Mouse (Mus musculus): ENCODE results near the gene Fn3krp. TPM values are rescaled to one million over a fixed set of nuclear protein-coding genes. Genes with fewer than 3 reads are reported as not detected.

The Fn3krp gene
- polyA plus RNA-seq, 1 experiment from 2014 or later: 6.3 TPM

GRCm38 (mm10) chr11:121467408-121467807, 46.2 kb downstream of the Fn3krp start:
- no peaks in the 10 kb centered on the region for H3K9me3 ChIP-seq (ENCODE audit: control insufficient read depth, low read length)
- no peak overlapping the region for H3K9ac ChIP-seq (ENCODE audit: low read depth, low read length)
- H3K4me2 ChIP-seq (replicated peaks; ENCODE audit: low read depth, low read length): no peak overlapping the region
- ATAC-seq (ENCODE audit: low FRiP score, low TSS enrichment): no peak
- H3K4me1 ChIP-seq (ENCODE audit: control insufficient read depth, insufficient read depth, low read length): no peaks in the 10 kb centered on the region
- WGBS: 94% methylated on average over 6 of the region's 6 CpGs
- H3K4me3 ChIP-seq (ENCODE audit: low read length): no peak overlapping the region
- peaks cover 7% of the 10 kb centered on the region for H3K36me3 ChIP-seq (ENCODE audit: control insufficient read depth, insufficient read depth, low read length)
- no peak overlapping the region for H3K27ac ChIP-seq (ENCODE audit: low read depth, low read length)
- H3K27me3 ChIP-seq (ENCODE audit: control insufficient read depth, insufficient read depth, low read length): no peaks in the 10 kb centered on the region

GRCm38 (mm10) chr11:121474831-121475230, 53.6 kb downstream of the Fn3krp start:
- Histone ChIP-seq H3K27me3 (ENCODE audit: control insufficient read depth, insufficient read depth, low read length) (no peaks in the 10 kb centered on the region), H3K36me3 (ENCODE audit: control insufficient read depth, insufficient read depth, low read length) (peaks cover 6% of the 10 kb centered on the region; the same call in 1 of the 2 replicates), H3K9ac (ENCODE audit: low read depth, low read length) (no peak overlapping the region), H3K4me3 (ENCODE audit: low read length) (no peak overlapping the region), H3K9me3 (ENCODE audit: control insufficient read depth, low read length) (no peaks in the 10 kb centered on the region), H3K4me2 (replicated peaks; ENCODE audit: low read depth, low read length) (no peak overlapping the region), H3K27ac (ENCODE audit: low read depth, low read length) (no peak overlapping the region), H3K4me1 (ENCODE audit: control insufficient read depth, insufficient read depth, low read length) (no peaks in the 10 kb centered on the region)
- 84% methylated on average over 3 of the region's 3 CpGs for WGBS
- ATAC-seq (ENCODE audit: low FRiP score, low TSS enrichment): no peak

- Histone ChIP-seq H3K27ac (ENCODE audit: low read depth, low read length) (no peak overlapping the region), H3K4me3 (ENCODE audit: low read length) (no peak overlapping the region), H3K4me2 (replicated peaks; ENCODE audit: low read depth, low read length) (no peak overlapping the region), H3K9me3 (ENCODE audit: control insufficient read depth, low read length) (no peaks in the 10 kb centered on the region), H3K36me3 (ENCODE audit: control insufficient read depth, insufficient read depth, low read length) (peaks cover 6% of the 10 kb centered on the region; the same call in 1 of the 2 replicates), H3K27me3 (ENCODE audit: control insufficient read depth, insufficient read depth, low read length) (no peaks in the 10 kb centered on the region), H3K9ac (ENCODE audit: low read depth, low read length) (no peak overlapping the region), H3K4me1 (ENCODE audit: control insufficient read depth, insufficient read depth, low read length) (no peaks in the 10 kb centered on the region)
- peak; percentile 43; the same call in 1 of the 2 replicates for ATAC-seq (ENCODE audit: low FRiP score, low TSS enrichment)
- WGBS: 35% methylated on average over 9 of the region's 9 CpGs
Measured at GRCm38 (mm10) chr11:121475699-121476415, 54.7 kb downstream of the Fn3krp start.

- H3K27ac ChIP-seq (ENCODE audit: low read depth, low read length): no peak overlapping the region
- 91% methylated on average over 15 of the region's 15 CpGs for WGBS
- no peak for ATAC-seq (ENCODE audit: low FRiP score, low TSS enrichment)
Measured at GRCm38 (mm10) chr11:121479476-121480203, 58.4 kb downstream of the Fn3krp start.

More at GRCm38 (mm10) chr11:121479476-121480203, 58.4 kb downstream of the Fn3krp start:
- H3K4me1 ChIP-seq (ENCODE audit: control insufficient read depth, insufficient read depth, low read length): no peaks in the 10 kb centered on the region
- H3K9ac ChIP-seq (ENCODE audit: low read depth, low read length): no peak overlapping the region
- H3K36me3 ChIP-seq (ENCODE audit: control insufficient read depth, insufficient read depth, low read length): peaks cover 6% of the 10 kb centered on the region; the same call in 1 of the 2 replicates
- H3K9me3 ChIP-seq (ENCODE audit: control insufficient read depth, low read length): no peaks in the 10 kb centered on the region
- no peaks in the 10 kb centered on the region for H3K27me3 ChIP-seq (ENCODE audit: control insufficient read depth, insufficient read depth, low read length)
- no peak overlapping the region for H3K4me2 ChIP-seq (replicated peaks; ENCODE audit: low read depth, low read length)
- H3K4me3 ChIP-seq (ENCODE audit: low read length): no peak overlapping the region

Small RNA genes within 50 kb of the gene (microRNA-seq; reads per million reads assigned to microRNA genes)
- not detected for gene Mir7236

Other genes with a start within 250 kb of the Fn3krp start
- 10.1 and 10.3 TPM in 2 replicates for gene Hexdc, start 217.0 kb upstream of the Fn3krp start, polyA plus RNA-seq (2014; fragmentation: Nextera tagmentation; extraction: Ambion mirVana)
- 28.5 and 31.3 TPM in 2 replicates for gene Ogfod3, start 216.7 kb upstream of the Fn3krp start, polyA plus RNA-seq (2014; fragmentation: Nextera tagmentation; extraction: Ambion mirVana)
- gene Cybc1, start 192.1 kb upstream of the Fn3krp start, polyA plus RNA-seq (2014; fragmentation: Nextera tagmentation; extraction: Ambion mirVana): 24.5 and 33.0 TPM in 2 replicates
- gene Narf, start 184.1 kb upstream of the Fn3krp start, polyA plus RNA-seq (2014; fragmentation: Nextera tagmentation; extraction: Ambion mirVana): 27.5 and 53.1 TPM in 2 replicates
- gene Foxk2, start 161.4 kb upstream of the Fn3krp start, polyA plus RNA-seq (2014; fragmentation: Nextera tagmentation; extraction: Ambion mirVana): 10.5 and 10.8 TPM in 2 replicates
- 84.5 and 101 TPM in 2 replicates for gene Wdr45b, start 67.0 kb upstream of the Fn3krp start, polyA plus RNA-seq (2014; fragmentation: Nextera tagmentation; extraction: Ambion mirVana)
- gene Rab40b, start 33.1 kb upstream of the Fn3krp start, polyA plus RNA-seq (2014; fragmentation: Nextera tagmentation; extraction: Ambion mirVana): 3.2 and 4.3 TPM in 2 replicates
- 0.81 and 1.4 TPM in 2 replicates for gene Fn3k, start 13.5 kb downstream of the Fn3krp start, polyA plus RNA-seq (2014; fragmentation: Nextera tagmentation; extraction: Ambion mirVana)
- 19.4 and 35.1 TPM in 2 replicates for gene Tbcd, start 30.5 kb downstream of the Fn3krp start, polyA plus RNA-seq (2014; fragmentation: Nextera tagmentation; extraction: Ambion mirVana)
- gene Zfp750, start 97.9 kb downstream of the Fn3krp start, polyA plus RNA-seq (2014; fragmentation: Nextera tagmentation; extraction: Ambion mirVana): 0.40 and 0.47 TPM in 2 replicates

Data from kidney, embryonic 14.5 days (tissue).